Mouse (Mus musculus) testis, adult 2 months (tissue): ENCODE results near the gene Casc1.

Experiments used
- CTCF ChIP-seq: fragments of 200-500 bp; IDR thresholded peaks from 2 replicates; pipeline ENCODE4 v1.5.1; 2012; ENCODE audit warnings: low read depth, mild to moderate bottlenecking, inconsistent platforms, low read length, moderate library complexity; ENCODE audit not compliant: control insufficient read depth, insufficient read depth, insufficient replicate concordance
- POLR2A ChIP-seq: fragments of 200-500 bp; IDR thresholded peaks from 2 replicates; pipeline ENCODE4 v1.6.1; 2012; ENCODE audit warnings: low read depth, mild to moderate bottlenecking, inconsistent platforms, low read length, moderate library complexity; ENCODE audit not compliant: control insufficient read depth

DNA sequence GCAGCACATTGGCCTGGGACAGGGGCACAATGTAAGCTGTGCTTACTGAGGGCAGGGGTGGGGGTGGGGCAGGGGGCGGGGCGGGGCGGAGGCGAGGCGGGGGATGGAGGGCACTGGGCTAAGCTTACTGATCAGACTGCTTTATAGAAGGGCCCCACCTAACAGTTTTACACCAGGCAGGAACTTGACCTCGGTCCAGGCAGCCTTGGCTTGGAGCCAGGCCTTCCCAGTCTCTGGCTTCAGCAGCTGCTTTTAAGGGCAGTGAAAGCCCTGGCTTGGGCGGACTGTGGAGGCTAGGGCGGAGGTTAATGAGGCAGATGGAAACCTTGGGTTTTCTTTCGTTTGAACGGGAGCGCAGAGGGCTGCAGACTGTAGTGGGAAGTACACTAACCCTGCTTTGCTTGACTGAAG lies 37.0 kb downstream of the Casc1 start:
- no peak for TF ChIP-seq POLR2A
- no peak for TF ChIP-seq CTCF
